Mouse (Mus musculus) WW6 (cell line): Measurements from ENCODE around the gene Rad9b.

Experiments
- DNase-seq: peaks from one replicate; pipeline ENCODE4 v3.0.0-alpha.2; 2013; ENCODE audit warnings: low read depth, low spot score

Gene Rad9b

GRCm38 (mm10) chr5:122353807-122354491, at the start of gene Rad9b, which contains the start of gene Vps29:
Rad9b (minus strand) TSS chr5:122354233.
Vps29 (plus strand) TSS chr5:122354369.
- peak; percentile 98 for DNase-seq

GRCm38 (mm10) chr5:122403362-122403761, 49.3 kb upstream of the Rad9b start:
- DNase-seq: no peak

DNA sequence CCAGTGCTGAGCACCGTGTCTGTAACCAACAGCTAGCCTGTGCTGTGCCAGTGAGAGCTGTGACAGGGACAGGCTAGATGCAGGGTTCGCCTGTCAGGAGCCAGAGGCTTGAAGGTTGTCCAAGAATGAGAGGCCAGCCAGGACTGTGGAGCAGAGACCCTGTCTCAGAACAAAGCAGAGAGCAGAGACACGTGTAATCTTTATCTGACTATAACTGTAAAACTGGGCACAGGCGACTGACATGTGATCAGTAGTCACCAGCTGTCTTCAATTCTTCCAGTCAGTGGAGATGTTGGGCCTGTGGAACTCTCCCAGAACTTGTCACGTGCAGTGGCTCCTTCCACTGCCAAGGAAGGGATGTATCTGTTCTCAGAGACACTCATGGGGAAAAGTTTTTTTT, 48.7 kb upstream of the Rad9b start:
- DNase-seq: no peak

GRCm38 (mm10) chr5:122402160-122402559, 48.1 kb upstream of the Rad9b start:
- no peak for DNase-seq

DNA sequence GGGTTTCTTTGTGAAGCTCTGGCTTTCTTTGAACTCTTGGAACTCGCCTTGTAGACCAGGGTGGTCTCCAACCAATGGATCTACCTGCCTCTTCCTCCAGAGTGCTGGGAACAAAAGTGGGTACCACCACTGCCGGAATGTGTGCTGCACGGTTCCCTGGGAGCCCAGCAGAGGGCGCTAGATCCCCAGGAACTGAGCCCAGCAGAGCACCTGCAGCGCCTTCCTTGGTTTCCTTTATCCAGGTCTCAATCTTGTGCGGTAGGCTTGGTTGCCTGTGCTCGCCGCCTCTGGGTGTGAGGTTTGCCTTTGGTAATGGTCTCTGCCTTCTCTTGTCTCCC, 47.2 kb upstream of the Rad9b start:
- no peak for DNase-seq

DNA sequence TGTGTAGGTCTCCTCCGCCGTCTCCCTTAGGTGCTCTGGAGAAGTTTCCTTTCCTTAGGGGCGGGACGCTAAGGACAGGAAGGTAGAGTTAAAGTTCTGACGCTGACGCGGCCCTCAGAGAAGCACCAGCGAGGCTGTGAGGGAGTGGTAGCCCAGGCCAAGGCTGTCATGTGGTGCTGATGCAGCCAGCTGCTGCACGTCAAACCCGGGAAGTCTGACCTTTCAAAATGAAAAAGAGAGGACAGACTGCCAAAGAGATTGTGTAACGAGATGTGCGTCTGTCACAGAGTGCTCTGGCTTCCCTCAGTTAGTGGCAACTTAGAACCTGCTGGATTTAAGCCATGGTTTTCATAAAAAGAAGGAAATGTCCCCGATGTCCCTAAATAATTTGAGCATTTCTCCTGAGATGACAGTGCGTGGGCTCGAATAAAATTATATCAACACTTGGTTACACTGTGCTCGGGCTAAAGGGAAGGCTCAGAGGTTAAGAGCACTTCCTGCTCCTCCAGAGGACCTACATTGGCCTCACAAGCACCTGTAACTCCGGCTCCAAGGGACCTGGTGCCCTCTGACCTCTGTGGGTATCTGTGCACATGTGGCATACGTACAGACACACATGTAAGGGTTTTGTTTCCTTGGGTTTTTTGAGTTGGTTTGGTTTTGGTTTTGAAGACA, 46.7 kb upstream of the Rad9b start:
- DNase-seq: no peak

DNA sequence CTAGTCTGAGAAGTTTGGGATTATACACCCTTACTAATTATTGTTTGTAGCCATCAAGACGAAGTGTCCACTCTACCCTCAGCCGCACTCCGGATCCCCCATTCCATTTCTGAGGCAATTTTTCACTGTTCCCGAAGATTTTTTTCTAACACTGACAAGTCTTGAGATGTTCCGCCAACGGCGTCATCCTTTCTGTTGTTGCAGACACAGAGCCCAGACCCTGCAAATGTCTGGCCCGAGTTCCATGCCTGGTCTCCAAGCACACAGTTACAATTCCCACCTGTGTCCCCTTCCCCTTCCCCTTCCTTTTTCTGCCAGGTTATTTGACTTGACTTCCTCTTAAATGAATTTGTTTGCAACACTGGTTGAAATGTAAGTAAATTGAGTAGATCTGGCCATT, 45.8 kb upstream of the Rad9b start:
- no peak for DNase-seq

GRCm38 (mm10) chr5:122397495-122397894, 43.5 kb upstream of the Rad9b start:
- no peak for DNase-seq

DNA sequence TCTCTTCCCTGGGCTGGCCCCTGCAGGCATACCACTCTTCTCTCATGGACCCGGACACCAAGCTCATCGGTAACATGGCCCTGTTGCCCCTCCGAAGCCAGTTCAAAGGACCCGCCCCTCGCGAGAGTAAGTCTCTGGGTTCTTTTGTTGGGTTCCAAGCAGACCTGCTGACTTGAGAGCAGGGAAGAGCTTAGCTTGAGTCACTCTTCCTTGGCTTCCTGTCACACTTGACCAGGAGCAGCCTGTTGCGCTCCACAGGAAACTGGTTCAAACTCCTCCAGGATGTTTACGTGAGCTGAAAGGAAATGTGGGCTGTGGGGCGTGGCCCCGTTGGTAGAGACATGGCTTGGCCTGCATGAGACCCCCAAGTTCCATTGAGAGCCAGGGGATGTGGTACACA, 42.8 kb upstream of the Rad9b start:
- DNase-seq: no peak

GRCm38 (mm10) chr5:122393887-122394286, 39.9 kb upstream of the Rad9b start:
- no peak for DNase-seq

DNA sequence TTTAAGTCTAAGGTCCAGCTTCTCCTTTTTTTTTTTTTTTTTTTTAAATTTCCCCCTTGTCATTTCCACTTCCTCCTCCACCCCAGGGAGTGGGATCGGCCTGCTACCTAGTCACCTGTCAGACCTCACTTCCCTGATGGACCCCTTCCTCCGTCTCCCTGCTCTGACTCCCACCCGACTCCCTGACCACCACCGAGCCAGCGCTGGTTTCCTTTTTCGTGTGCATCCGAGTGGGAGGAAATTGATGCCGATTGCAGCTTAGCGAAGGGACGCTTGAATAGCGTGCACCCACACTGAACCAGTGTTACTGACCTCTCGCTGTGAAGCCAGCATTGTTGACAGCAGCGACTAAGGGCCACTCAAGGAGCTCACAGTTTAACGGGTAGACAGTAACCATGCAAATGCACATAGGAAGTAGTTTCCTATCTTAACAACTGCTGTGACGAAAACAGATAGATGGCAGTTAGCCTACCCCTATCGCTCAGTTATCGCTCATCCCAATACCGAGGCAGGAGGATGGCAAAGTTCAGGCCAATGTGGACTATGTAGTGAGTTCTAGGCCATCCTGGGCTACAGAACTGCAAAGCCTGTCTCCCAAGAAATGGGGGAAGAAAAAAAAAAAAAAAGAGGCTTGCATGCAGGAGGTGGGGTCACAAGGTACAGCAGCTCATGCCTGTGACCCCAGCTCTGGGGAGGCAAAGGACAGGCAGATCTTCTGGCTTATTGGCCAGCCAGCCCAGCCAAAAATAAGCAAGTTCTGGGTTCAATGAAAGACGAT, 38.4 kb upstream of the Rad9b start:
- DNase-seq: no peak

- peak; percentile 75 for DNase-seq
Observed at GRCm38 (mm10) chr5:122391786-122392180, 37.8 kb upstream of the Rad9b start, which contains the start of gene Arpc3. Arpc3 (plus strand) TSS chr5:122391878.

GRCm38 (mm10) chr5:122391178-122391785, 37.2 kb upstream of the Rad9b start:
- DNase-seq: no peak

- no peak for DNase-seq
Observed at GRCm38 (mm10) chr5:122390671-122391070, 36.6 kb upstream of the Rad9b start.

- no peak for DNase-seq
Observed at GRCm38 (mm10) chr5:122390006-122390405, 36.0 kb upstream of the Rad9b start.

DNA sequence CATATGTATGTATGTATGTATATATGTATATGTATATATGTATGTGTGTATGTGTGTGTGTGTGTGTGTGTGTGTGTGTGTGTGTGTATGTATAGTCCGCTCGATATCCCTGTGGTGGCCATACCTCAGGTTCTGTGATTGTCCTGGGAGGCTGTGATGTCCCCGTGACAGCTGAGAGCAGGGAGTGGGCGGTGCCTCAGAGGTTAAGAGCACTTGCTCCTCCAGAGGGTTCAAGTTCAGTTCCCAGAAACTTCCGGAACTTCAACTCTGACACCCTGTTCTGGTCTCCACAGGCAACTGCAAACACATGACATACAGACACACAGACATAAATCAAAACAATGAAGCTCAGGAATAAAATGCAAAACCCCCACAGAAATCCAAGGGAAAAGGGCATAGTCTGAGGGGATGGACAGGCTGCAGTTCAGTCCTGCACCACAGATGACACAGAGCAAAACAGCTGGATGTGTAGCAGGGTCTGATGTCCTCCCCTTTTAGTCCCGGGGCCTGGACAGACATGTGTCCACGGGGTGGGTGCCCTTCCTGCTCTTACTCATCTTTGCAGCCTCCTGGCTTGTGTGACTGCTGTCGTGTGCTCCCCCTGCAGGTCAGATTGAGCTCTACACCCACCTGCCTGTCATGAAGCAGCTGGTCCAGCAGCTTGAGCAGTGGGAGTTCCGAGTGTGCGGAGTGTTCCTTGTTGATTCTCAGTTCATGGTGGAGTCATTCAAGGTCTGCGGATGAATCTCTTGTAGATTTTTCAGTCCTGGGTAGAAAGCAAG, 25.5 kb upstream of the Rad9b start:
- no peak for DNase-seq

DNA sequence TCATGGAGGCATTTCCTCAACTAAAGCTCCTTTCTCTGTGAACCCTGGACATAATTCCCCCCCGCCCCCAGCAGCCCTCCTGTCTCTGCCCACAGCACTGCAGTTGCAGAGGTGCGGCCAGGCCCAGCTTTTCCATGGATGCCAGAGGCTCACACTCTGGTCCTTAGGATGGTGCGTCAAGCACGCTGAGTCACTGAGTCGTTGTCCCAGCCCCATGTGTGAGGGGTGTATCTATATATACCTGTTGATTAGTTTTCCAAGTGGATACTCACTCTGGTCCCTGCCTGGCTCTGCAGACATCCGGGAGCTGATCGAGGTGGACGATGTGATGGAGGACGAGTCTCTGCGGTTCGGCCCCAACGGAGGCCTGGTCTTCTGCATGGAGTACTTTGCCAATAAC, 24.1 kb upstream of the Rad9b start:
- no peak for DNase-seq

DNA sequence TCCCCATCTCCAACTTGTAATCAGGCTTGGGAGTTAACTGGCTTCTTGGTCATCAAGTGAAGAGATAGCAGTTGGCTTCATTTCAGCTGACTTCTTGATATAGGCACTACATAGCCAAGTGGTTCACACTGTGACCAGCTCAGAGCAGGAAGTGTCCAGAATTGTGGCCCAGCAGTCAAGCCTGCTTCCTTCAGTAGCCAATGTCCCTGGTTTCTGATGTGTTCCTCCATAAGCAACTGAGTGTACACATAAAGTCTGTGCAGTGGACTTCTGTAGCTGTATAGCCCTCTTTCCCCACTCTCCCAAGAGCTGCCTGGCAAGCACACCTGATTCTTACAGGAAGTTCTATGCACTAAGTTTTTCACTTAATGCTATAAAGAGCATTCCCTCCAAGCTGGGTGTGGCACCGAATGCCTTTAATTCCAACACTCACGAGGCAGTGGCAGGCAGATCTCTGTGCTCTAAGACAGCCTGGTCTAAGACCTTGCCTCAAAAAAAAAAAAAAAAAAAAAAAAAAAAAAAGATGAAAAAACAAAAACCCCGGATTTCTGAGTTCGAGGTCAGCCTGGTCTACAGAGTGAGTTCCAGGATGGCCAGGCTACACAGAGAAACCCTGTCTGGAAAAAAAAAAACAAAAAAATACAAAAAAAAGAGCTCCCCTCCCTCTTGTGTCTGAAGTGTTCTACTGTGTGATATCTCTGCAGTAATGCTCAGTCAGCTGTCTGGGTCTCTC, 23.2 kb upstream of the Rad9b start:
- no peak for DNase-seq

DNA sequence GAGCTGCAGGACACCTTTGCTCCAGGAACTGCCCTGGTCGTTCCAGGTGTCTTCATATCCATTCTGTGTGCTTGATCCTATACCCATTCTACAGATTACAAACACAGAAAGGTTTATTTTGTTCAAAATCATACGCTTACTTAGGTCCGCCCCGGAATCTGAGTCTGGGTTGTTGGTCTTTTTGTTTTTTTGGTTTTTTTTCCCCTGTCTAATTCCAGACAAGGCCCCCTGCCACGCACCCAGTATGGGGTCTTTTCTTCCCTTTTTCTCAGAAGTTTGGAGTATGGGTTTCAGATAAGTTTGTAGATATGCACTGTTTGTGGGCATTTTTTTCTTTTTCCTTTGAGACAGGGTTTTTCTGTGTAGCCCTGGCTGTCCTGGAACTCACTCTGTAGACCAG, 18.8 kb upstream of the Rad9b start:
- DNase-seq: no peak

GRCm38 (mm10) chr5:122372192-122372769, 18.2 kb upstream of the Rad9b start, which contains the start of gene Fam216a:
Fam216a (minus strand) TSS chr5:122372364.
- peak; percentile 97 for DNase-seq
